In genomic region chr15:50989457-50989856, GRCm38 (mm10) we compare ENCODE assay signal across 31 mouse cellular contexts.
"Had no signal": no experiment of that assay in that cellular context is flagged by ENCODE, and none has a peak within 500 bp of the region (broad histone marks: within the 10 kb centered on the region; RNA-seq: fewer than 3 reads in every experiment).

No protein-coding gene starts in this region.

- H3K9ac ChIP-seq: limb, embryonic 12.5 days; limb, embryonic 13.5 days; limb, embryonic 15.5 days; liver, embryonic 12.5 days; liver, embryonic 13.5 days; liver, embryonic 14.5 days; liver, embryonic 15.5 days; liver, postnatal 0 days; lung, embryonic 14.5 days; lung, embryonic 15.5 days; midbrain, embryonic 12.5 days; midbrain, embryonic 13.5 days; midbrain, embryonic 15.5 days had no signal

- H3K4me1 ChIP-seq: limb, embryonic 12.5 days; limb, embryonic 13.5 days; limb, embryonic 15.5 days; liver, embryonic 12.5 days; liver, embryonic 13.5 days; liver, embryonic 15.5 days; lung, embryonic 15.5 days; megakaryocyte, embryonic 14.5 days; midbrain, embryonic 10.5 days; midbrain, embryonic 12.5 days; midbrain, embryonic 13.5 days; midbrain, embryonic 15.5 days had no signal

- H3K27ac ChIP-seq: limb, embryonic 10.5 days; limb, embryonic 12.5 days; limb, embryonic 13.5 days; limb, embryonic 15.5 days; liver, embryonic 12.5 days; liver, embryonic 13.5 days; liver, embryonic 14.5 days; liver, embryonic 15.5 days; lung, embryonic 15.5 days; macrophage; midbrain, embryonic 10.5 days; midbrain, embryonic 12.5 days; midbrain, embryonic 13.5 days; midbrain, embryonic 15.5 days had no signal

- H3K27me3 ChIP-seq: limb, embryonic 12.5 days; limb, embryonic 13.5 days; limb, embryonic 15.5 days; liver, embryonic 12.5 days; liver, embryonic 13.5 days; liver, embryonic 15.5 days; lung, embryonic 15.5 days; megakaryocyte, embryonic 14.5 days; midbrain, embryonic 12.5 days; midbrain, embryonic 13.5 days; midbrain, embryonic 15.5 days had no signal

- H3K36me3 ChIP-seq: limb, embryonic 10.5 days; limb, embryonic 12.5 days; limb, embryonic 13.5 days; limb, embryonic 15.5 days; liver, embryonic 12.5 days; liver, embryonic 13.5 days; liver, embryonic 15.5 days; lung, embryonic 15.5 days; midbrain, embryonic 10.5 days; midbrain, embryonic 12.5 days; midbrain, embryonic 13.5 days; midbrain, embryonic 15.5 days had no signal

- DNase-seq: left cerebral cortex, postnatal 4 days; liver; liver, embryonic 13.5 days; liver, postnatal 0 days; lung, adult 18-20 months; lung, adult 2 months; lung, embryonic 14.5 days; lung, postnatal 10 days; lung, postnatal 14 days; lung, postnatal 36 days; lung, postnatal 4 days; midbrain, embryonic 14.5 days had no signal

- ATAC-seq: liver, embryonic 12.5 days; liver, postnatal 0 days; lung, postnatal 0 days; midbrain, embryonic 13.5 days; midbrain, embryonic 15.5 days; midbrain, embryonic 16.5 days had no signal

- H3K4me3 ChIP-seq: limb, embryonic 10.5 days; limb, embryonic 12.5 days; limb, embryonic 13.5 days; limb, embryonic 15.5 days; liver, embryonic 12.5 days; liver, embryonic 13.5 days; liver, embryonic 15.5 days; lung, embryonic 15.5 days; megakaryocyte, embryonic 14.5 days; midbrain, embryonic 10.5 days; midbrain, embryonic 12.5 days; midbrain, embryonic 13.5 days; midbrain, embryonic 15.5 days; myocyte had no signal

- H3K9me3 ChIP-seq: limb, embryonic 10.5 days; limb, embryonic 12.5 days; limb, embryonic 13.5 days; limb, embryonic 15.5 days; liver, embryonic 12.5 days; liver, embryonic 13.5 days; liver, embryonic 15.5 days; lung, embryonic 15.5 days; megakaryocyte, embryonic 14.5 days; midbrain, embryonic 10.5 days; midbrain, embryonic 12.5 days; midbrain, embryonic 13.5 days; midbrain, embryonic 15.5 days had no signal

- H3K4me2 ChIP-seq: limb, embryonic 12.5 days; limb, embryonic 13.5 days; limb, embryonic 15.5 days; liver, embryonic 11.5 days; liver, embryonic 12.5 days; liver, embryonic 13.5 days; liver, embryonic 15.5 days; lung, embryonic 14.5 days; lung, embryonic 15.5 days; midbrain, embryonic 11.5 days; midbrain, embryonic 12.5 days; midbrain, embryonic 13.5 days; midbrain, embryonic 15.5 days had no signal
